ENCODE assay signal across 8 mouse cellular contexts in genomic region chr15:98808651-98809134, GRCm38 (mm10). TPM values are rescaled to one million over a fixed set of nuclear protein-coding genes. Genes with fewer than 3 reads are reported as not detected.
DNase-seq lines count a peak whose midpoint lies in the region; ATAC-seq lines count a peak whose summit lies in the region.

No protein-coding gene starts in this region.

- H3K9me3 ChIP-seq in kidney, embryonic 14.5 days (ENCODE audit: control insufficient read depth, low read length), result no peaks in the 10 kb centered on the region
- H3K9me3 ChIP-seq in forebrain, embryonic 10.5 days, result no peaks in the 10 kb centered on the region
- H3K9me3 ChIP-seq in neural tube, embryonic 13.5 days, result no peaks in the 10 kb centered on the region

- H3K4me3 ChIP-seq in kidney, embryonic 14.5 days (ENCODE audit: low read length), result peak overlapping the region; percentile 45; the same call in 1 of the 2 replicates
- H3K4me3 ChIP-seq in forebrain, embryonic 10.5 days, result peak overlapping the region; percentile 48; the same call in 1 of the 2 replicates
- peak overlapping the region; percentile 44; the same call in 1 of the 2 replicates for H3K4me3 ChIP-seq in neural tube, embryonic 13.5 days

- intact Hi-C loops in gastrocnemius, postnatal 36 days (cut with DNase I), result no loop called here

- peaks cover 17% of the 10 kb centered on the region for H3K4me1 ChIP-seq in kidney, embryonic 14.5 days (ENCODE audit: control insufficient read depth, insufficient read depth, low read length)
- H3K4me1 ChIP-seq in forebrain, embryonic 10.5 days, result peaks cover 55% of the 10 kb centered on the region
- H3K4me1 ChIP-seq in neural tube, embryonic 13.5 days (replicated peaks), result peaks cover 45% of the 10 kb centered on the region

- peaks cover 65% of the 10 kb centered on the region for H3K27me3 ChIP-seq in kidney, embryonic 14.5 days (ENCODE audit: control insufficient read depth, insufficient read depth, low read length)
- peaks cover 83% of the 10 kb centered on the region for H3K27me3 ChIP-seq in forebrain, embryonic 10.5 days (ENCODE audit: poor library complexity, severe bottlenecking)
- peaks cover 75% of the 10 kb centered on the region for H3K27me3 ChIP-seq in neural tube, embryonic 13.5 days

- peak overlapping the region; percentile 58 for H3K4me2 ChIP-seq in kidney, embryonic 14.5 days (replicated peaks; ENCODE audit: low read depth, low read length)
- peak overlapping the region; percentile 71; the same call in 1 of the 2 replicates for H3K4me2 ChIP-seq in neural tube, embryonic 13.5 days

- ATAC-seq in kidney, embryonic 14.5 days (ENCODE audit: low FRiP score, low TSS enrichment), result no peak
- no peak for ATAC-seq in neural tube, embryonic 13.5 days (ENCODE audit: low read depth)
- no peak for ATAC-seq in inflammation-experienced regulatory T-cells, adult 6 months

- DNase-seq in kidney, adult 8-10 months, result no peak
- no peak for DNase-seq in forebrain, embryonic 10.5 days (ENCODE audit: extremely low spot score, low spot score)
- peak; percentile 87 to 92 for DNase-seq in layer of hippocampus, adult 8-10 months (ENCODE audit: low spot score in 2 of 2)
- DNase-seq in cerebellum, adult 11 months, result no peak
- no peak for DNase-seq in gastrocnemius, postnatal 36 days

- peaks cover 15% of the 10 kb centered on the region for H3K36me3 ChIP-seq in kidney, embryonic 14.5 days (ENCODE audit: control insufficient read depth, insufficient read depth, low read length)
- H3K36me3 ChIP-seq in forebrain, embryonic 10.5 days (replicated peaks), result peaks cover 28% of the 10 kb centered on the region
- peaks cover 24% of the 10 kb centered on the region for H3K36me3 ChIP-seq in neural tube, embryonic 13.5 days

- no peak overlapping the region for H3K9ac ChIP-seq in kidney, embryonic 14.5 days (ENCODE audit: low read depth, low read length)
- 0 out of 2 replicates have a peak overlapping the region, but pooled peaks have one; percentile 9 for H3K9ac ChIP-seq in neural tube, embryonic 13.5 days

- no peak overlapping the region; the same call in 1 of the 2 replicates for H3K27ac ChIP-seq in kidney, embryonic 14.5 days (ENCODE audit: low read depth, low read length)
- no peak overlapping the region for H3K27ac ChIP-seq in forebrain, embryonic 10.5 days
- H3K27ac ChIP-seq in neural tube, embryonic 13.5 days (replicated peaks), result no peak overlapping the region

- 6% methylated on average over 6 of the region's 6 CpGs for WGBS in kidney, embryonic 14.5 days
- WGBS in forebrain, embryonic 10.5 days, result 11% methylated on average over 6 of the region's 6 CpGs
- WGBS in neural tube, embryonic 13.5 days, result 5% methylated on average over 6 of the region's 6 CpGs

RNA-seq across cellular contexts. Expression of gene Ddn, which starts 0.6 kb away (rescaled TPM):
- polyA plus RNA-seq in kidney, embryonic 14.5 days (2014; fragmentation: Nextera tagmentation; extraction: Ambion mirVana), result 1.4 TPM in 2 replicates
- 0.10 TPM in 1 of 2 replicates, not detected in the other for polyA plus RNA-seq in forebrain, embryonic 10.5 days (2016; fragmentation: Nextera tagmentation; extraction: Ambion mirVana)
- 1,000 to 10,000 TPM; 1,258 to 1,383 (median 1,345) TPM for total RNA-seq in layer of hippocampus, adult 8-10 months (2022)
- 0.50 TPM in 2 replicates for polyA plus RNA-seq in neural tube, embryonic 13.5 days (2015; fragmentation: Nextera tagmentation; extraction: Ambion mirVana)
- polyA plus RNA-seq in inflammation-experienced regulatory T-cells, adult 6 months (2017; shearing (Covaris generic)), result not detected
- total RNA-seq in gastrocnemius, postnatal 36 days (2021), result under 1 TPM; 0.28 to 0.96 TPM

RNA-seq across cellular contexts. Expression of gene Wnt1, which starts 19.0 kb away (rescaled TPM):
- polyA plus RNA-seq in kidney, embryonic 14.5 days (2014; fragmentation: Nextera tagmentation; extraction: Ambion mirVana), result not detected in 2 replicates
- polyA plus RNA-seq in forebrain, embryonic 10.5 days (2016; fragmentation: Nextera tagmentation; extraction: Ambion mirVana), result 0.49 and 1.3 TPM in 2 replicates
- total RNA-seq in layer of hippocampus, adult 8-10 months (2022), result not detected
- 3.6 and 3.9 TPM in 2 replicates for polyA plus RNA-seq in neural tube, embryonic 13.5 days (2015; fragmentation: Nextera tagmentation; extraction: Ambion mirVana)
- under 1 TPM in 1 of 3 experiments, not detected in 2; 0.15 TPM for polyA plus RNA-seq in inflammation-experienced regulatory T-cells, adult 6 months (2017; shearing (Covaris generic))
- total RNA-seq in gastrocnemius, postnatal 36 days (2021), result not detected

RNA-seq across cellular contexts. Expression of gene Prkag1, which starts 22.6 kb away (rescaled TPM):
- 67.8 and 83.7 TPM in 2 replicates for polyA plus RNA-seq in kidney, embryonic 14.5 days (2014; fragmentation: Nextera tagmentation; extraction: Ambion mirVana)
- 90.4 and 93.5 TPM in 2 replicates for polyA plus RNA-seq in forebrain, embryonic 10.5 days (2016; fragmentation: Nextera tagmentation; extraction: Ambion mirVana)
- 10 to 100 TPM; 49.0 to 55.2 (median 50.2) TPM for total RNA-seq in layer of hippocampus, adult 8-10 months (2022)
- 71.8 and 79.4 TPM in 2 replicates for polyA plus RNA-seq in neural tube, embryonic 13.5 days (2015; fragmentation: Nextera tagmentation; extraction: Ambion mirVana)
- polyA plus RNA-seq in inflammation-experienced regulatory T-cells, adult 6 months (2017; shearing (Covaris generic)), result 100 to 1,000 TPM; 119 to 137 (median 129) TPM
- total RNA-seq in gastrocnemius, postnatal 36 days (2021), result 10 to 100 TPM; 39.3 to 50.3 TPM

RNA-seq across cellular contexts. Expression of gene Wnt10b, which starts 30.7 kb away (rescaled TPM):
- polyA plus RNA-seq in kidney, embryonic 14.5 days (2014; fragmentation: Nextera tagmentation; extraction: Ambion mirVana), result not detected in 2 replicates
- 0.12 and 0.33 TPM in 2 replicates for polyA plus RNA-seq in forebrain, embryonic 10.5 days (2016; fragmentation: Nextera tagmentation; extraction: Ambion mirVana)
- under 1 TPM; 0.16 to 0.59 (median 0.41) TPM for total RNA-seq in layer of hippocampus, adult 8-10 months (2022)
- polyA plus RNA-seq in neural tube, embryonic 13.5 days (2015; fragmentation: Nextera tagmentation; extraction: Ambion mirVana), result not detected in 2 replicates
- polyA plus RNA-seq in inflammation-experienced regulatory T-cells, adult 6 months (2017; shearing (Covaris generic)), result under 1 TPM in 1 of 3 experiments, not detected in 2; 0.15 TPM
- under 1 TPM; 0.69 to 0.87 TPM for total RNA-seq in gastrocnemius, postnatal 36 days (2021)

RNA-seq across cellular contexts. Expression of gene Arf3, which starts 45.7 kb away (rescaled TPM):
- polyA plus RNA-seq in kidney, embryonic 14.5 days (2014; fragmentation: Nextera tagmentation; extraction: Ambion mirVana), result 29.8 and 39.7 TPM in 2 replicates
- 42.1 and 42.5 TPM in 2 replicates for polyA plus RNA-seq in forebrain, embryonic 10.5 days (2016; fragmentation: Nextera tagmentation; extraction: Ambion mirVana)
- 100 to 1,000 TPM; 730 to 835 (median 787) TPM for total RNA-seq in layer of hippocampus, adult 8-10 months (2022)
- 71.9 and 74.9 TPM in 2 replicates for polyA plus RNA-seq in neural tube, embryonic 13.5 days (2015; fragmentation: Nextera tagmentation; extraction: Ambion mirVana)
- 10 to 100 TPM; 35.5 to 38.0 (median 37.8) TPM for polyA plus RNA-seq in inflammation-experienced regulatory T-cells, adult 6 months (2017; shearing (Covaris generic))
- total RNA-seq in gastrocnemius, postnatal 36 days (2021), result 1 to 10 TPM; 7.4 to 8.2 TPM

Comparison
In these comparisons a context has a peak if more than half of its experiments do, and no peak if none do; other contexts are left out.
1. DNase-seq: peak in layer of hippocampus, adult 8-10 months (2 of 2); none in kidney, adult 8-10 months (0 of 2), forebrain, embryonic 10.5 days (single experiment), cerebellum, adult 11 months (single experiment) and gastrocnemius, postnatal 36 days (0 of 2).
2. Peak in every context shown above with its lines, with median percentiles within 50 percentile points of each other: H3K4me3 ChIP-seq.